Mouse (Mus musculus): ENCODE measurements around the gene Agap3.
A peak's percentile ranks its signal among the peaks of the same experiment; 100 is the strongest.

The Agap3 gene

DNA sequence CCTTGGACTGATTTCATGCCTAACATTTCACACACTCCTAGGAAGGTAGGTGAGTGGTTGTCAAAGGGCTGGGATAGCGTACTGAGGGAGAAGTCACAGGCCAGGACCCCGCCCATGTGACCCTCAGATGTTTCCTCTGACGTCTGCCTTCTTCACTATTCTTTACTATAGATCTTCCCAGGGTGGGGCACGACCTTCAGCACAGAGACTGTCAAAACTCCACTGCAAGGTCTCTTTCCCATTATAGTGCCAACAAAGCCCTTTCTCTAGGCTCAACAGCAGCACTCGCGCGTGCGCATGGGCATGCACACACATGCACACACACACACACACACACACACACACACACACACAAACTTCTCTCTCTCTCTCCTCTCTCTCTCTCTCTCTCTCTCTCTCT, 71.8 kb downstream of the Agap3 start:
- no peak for DNase-seq (ENCODE audit: low spot score)

DNA sequence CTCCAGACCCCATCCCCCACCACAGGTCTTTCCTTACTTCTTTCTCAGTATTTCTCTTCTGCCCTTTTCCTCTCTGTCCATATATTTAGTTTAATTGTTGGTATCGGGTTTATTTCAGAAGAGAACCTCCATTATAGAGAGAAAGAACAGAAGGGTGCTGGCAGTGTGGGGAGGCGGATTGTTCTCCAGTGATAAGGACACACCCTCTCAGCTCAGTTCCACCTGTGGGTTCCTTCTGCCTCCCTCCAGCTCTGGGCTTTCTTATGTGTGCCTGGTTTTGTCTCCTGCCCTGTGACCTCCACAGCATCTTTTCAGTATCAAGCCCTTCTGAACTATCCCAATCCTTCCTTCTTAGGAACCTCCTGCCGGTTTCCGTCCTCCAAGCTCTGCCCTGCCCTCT, 72.5 kb downstream of the Agap3 start:
- DNase-seq (ENCODE audit: low spot score), result no peak

DNA sequence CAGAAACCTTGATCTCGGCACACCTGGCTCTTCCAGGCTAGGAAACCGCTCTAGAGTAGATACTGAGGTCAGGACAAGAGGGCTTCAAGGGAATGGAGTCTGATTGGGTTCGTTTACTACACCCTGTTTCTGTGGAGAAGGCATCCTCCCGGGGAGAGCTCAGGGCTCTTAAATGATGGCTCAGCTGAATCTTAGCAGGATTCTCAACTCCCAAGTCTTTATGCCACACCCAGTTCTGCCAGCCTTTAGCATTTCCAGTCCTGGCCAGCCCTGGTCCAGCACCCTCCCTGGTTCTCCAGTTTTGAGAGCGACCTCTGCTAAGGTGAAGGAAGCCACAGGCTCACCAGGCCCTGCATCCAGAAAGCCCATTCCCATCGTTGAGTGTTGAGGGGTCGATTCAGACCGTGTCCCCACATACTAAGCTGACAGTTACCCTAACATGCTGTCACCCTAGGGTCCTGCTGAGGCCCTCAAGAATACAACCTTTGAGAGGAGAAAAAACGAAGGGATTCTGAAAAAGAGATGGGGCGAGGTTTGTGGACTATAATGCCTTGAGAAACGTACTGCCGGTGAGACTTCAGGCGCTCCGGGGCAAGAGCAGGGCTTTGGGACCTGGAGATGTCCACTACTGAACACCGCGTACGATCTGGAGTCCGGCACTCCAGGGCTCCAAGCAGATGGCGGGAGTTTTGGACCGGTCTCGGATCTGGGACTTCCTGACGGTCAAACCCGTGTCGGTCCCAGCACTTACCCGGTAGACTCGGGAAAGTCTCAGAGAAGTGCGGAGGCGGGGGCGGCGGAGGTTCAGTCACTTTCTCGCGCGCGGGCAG, 73.6 kb downstream of the Agap3 start:
- no peak for DNase-seq (ENCODE audit: low spot score)

DNA sequence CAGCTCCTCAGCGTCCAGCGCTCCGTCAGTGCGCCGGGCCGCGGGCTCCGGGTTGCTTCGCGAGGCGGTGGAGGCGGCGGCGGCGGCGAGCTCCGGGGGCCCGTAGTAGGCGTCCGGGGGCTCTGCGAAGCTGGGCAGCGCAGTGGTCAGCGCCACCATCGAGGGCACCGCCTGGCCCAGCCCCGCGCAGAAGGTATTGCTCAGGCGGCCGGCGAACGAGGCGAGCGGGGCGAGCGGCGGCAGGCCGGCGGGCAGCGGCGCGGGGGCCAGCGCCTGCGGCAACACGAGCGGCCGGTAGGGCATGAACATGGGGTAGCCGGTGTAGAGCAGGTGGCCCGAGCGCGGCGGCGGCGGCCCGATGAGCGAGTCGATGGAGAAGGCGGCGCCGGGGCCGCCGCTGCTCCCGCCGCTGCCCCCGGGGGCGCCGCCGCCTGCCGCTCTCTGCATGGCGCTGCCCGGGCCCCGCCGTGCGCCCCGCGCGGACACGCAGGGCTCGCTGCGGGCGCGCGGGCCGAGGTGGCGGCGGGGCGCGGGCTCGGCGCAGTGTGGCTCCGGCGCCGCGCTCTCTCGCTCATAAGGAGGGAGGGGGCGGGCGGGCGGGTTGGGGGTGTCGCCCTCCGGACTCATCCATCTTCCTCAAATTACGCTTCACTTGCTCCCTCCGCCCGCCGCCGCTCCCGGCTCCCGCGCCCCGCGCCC, 74.4 kb downstream of the Agap3 start:
- DNase-seq (ENCODE audit: low spot score), result no peak

DNA sequence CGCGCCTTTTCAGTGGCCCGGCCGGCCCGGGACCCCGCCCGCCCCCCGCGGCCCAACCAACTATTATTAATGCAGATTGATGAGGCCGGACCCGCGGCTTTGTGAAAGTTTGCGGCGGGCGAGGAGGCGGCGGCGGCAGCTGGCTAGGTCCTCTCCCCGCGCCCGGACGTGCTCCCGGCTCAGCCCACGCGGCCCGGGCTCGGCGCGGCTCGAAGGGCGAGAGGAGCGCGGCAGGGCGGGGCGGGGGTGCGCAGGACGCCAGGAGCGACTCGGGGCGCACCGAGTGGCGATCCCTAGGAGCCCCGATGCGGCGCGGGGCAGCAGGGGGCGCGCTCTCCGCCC, 74.9 kb downstream of the Agap3 start, which contains the start of gene Gbx1:
Gbx1 (minus strand) TSS at position 314 of the 342 bp plus-strand sequence.
- peak; percentile 40 for DNase-seq (ENCODE audit: low spot score)

DNA sequence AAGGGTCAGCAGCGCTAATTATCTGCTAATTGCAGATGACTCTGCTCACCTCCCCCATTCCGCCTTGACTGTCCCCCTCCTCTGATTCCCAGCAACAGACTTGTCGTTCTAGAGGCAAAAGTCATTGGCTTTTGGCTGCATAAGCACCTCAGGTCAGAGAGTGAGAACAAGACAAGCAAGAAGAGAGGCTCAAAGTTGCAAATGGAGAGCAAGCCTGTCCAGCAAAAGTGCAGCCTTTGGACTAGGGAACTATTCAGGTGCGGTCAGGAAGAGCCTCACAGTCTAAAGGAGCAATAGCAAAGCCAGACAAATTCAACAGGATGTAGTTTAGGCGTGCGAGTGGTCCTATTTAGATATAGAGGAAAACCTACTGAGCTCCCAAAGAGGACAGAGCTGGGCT, 75.8 kb downstream of the Agap3 start:
- DNase-seq (ENCODE audit: low spot score), result no peak

DNA sequence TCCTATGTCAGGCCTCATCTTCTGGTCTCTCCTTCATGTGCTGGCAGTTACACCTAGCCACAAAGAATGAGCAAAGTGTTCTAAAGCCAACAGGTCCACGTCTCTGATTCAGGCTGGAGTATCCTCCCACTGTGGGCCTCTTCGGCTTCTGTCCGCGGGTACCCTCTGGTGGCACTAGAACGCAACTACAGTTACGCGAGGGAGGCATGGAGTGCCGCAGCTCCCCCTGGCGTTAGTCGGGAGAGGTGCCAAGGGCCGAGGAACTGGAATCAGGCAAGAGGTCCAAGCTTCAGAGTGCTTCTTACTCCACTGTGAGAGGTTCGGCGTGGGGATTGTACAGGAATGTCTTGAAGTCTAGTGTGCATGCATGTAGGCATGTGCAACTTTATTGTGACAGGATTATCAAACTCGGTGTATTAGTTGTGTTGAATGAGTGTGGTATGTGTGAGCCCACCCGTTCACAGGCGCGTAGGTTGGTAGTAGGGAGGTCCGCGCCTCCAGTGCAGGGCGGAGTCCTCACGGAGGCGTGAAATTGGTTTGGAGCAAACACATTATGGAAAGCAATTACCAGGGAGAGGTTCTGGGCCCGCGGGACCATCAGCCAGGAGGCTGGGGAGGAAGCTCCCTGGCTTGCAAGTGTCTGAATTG, 78.2 kb downstream of the Agap3 start:
- DNase-seq (ENCODE audit: low spot score), result peak; percentile 91

DNA sequence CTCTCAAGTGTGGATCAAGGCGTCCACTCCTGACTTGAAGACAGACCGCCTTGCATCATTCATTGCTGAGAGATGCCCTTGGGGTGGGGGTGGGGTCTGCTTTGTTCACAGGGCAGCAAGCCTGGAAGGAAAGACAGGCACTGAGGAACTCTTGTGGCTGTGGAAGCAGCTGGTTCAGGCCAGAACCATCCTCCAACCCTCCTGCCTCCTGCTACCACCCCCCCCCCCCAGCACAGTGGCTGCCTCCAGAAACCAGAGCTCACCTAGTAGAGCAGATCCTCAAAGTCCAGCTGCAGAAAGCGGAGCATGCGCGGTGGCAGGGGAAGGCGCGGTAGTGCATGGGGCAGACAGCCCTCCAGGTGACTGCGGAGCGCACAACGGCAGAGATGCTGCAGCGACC, 81.4 kb downstream of the Agap3 start:
- DNase-seq (ENCODE audit: low spot score), result no peak

DNA sequence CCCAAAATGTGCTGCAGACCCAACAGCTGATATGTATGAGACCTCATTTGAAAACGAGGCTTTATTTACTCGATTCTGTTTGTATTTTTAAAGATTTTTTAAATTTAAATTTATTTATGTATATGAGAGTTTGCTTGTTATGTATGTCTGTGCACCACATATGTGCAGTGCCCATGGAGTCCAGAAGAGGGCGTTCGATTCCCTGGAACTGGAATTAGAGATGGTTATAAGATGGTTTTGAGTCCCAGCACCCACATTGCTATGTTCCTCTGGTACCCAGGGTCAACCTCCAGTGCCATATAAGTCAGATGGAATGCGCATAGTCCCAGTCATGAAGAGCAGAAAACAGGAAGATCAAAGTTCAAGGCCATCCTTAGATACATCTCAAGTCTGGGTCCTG, 82.3 kb downstream of the Agap3 start:
- no peak for DNase-seq (ENCODE audit: low spot score)

DNA sequence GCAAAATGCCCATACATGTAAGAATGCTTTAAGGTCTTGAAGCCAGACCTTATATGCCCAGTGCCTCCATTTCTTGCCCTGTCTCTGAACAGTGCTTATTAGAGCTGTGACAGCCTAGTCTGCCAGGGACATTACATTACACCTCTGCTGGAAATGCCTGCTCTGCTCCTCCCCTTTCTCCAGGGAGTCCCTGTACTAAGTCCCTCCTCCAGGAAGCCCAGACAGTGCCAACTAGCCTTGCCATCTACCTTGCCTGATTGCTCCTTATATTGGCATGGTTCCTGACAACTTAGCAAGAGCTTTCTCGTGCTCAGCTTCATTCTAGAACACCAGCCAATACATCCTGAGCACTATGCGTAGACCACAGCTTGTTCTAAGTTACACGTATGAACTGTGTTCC, 83.8 kb downstream of the Agap3 start:
- DNase-seq (ENCODE audit: low spot score), result no peak

DNA sequence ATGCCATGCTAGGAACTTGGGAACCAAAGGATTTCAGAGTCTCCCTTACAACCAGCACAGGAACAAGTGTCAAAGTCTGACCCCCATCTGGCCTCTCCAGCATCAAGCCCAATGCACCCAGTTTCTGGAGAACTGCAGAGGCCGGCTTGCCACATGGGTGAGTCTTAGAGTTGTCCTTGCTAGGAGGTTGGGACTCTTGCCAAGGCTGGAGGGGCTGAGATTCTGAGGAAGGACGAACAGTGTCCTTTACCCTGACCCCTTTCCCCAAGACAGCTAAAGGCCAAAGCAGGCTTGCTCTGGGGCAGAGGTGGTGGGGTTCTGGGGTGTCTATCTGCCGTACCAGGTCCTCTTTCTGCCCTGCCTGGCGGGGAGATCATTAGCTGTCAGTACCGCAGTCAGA, 84.5 kb downstream of the Agap3 start:
- DNase-seq (ENCODE audit: low spot score), result peak; percentile 41

DNA sequence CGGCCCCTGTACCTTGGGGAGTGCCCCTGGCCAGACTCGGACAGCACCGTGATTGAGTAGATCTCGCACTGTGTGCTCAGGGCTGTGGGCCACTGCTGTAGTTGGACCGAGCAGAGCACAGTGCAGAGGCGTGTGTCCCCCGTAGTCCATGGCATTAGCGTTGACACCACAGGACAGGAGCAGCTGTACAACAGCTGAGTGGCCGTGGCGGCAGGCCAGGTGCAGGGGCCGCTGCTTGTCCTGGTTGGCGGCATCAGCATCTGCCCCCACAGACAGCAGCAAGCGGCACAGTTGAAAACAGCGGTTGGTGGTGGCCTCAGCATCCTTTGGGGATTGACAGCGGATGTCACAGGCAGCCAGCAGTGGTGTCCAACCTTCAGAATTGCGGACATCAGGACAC, 85.6 kb downstream of the Agap3 start:
- DNase-seq (ENCODE audit: low spot score), result no peak

DNA sequence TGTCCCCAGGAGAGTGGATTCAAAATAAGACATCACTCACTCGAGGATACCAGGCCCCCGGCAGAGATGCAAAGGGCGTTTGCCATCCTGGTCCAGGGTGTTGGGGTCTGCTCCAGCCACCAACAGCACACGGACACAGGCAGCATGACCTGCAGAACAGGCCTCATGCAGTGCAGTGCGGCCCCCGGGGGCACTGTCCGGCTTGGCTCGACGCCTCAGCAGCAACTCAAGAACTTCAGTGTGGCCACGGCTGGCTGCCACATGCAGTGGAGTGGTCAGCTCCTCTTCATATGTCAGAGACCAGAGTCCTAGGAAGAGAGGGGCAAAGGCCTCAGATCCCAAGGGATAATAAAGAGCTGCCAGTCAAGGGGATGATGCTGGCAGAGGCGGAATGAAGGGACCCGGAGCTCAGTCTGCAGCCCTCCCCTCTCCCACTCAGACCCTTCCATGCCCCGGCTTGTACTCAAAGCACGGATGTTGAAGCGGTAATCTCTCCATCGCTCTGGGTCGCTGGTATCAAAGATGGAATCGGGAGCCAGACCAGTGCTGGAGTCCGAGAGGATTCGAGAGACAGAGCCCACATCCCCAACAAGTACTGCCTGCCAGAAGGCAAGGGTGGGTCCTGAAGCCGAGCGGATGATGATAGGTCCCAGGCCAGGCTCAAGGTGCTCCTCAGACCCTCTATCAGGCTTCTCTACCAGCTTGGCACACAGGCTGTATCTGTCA, 87.8 kb downstream of the Agap3 start:
- no peak for DNase-seq (ENCODE audit: low spot score)

DNA sequence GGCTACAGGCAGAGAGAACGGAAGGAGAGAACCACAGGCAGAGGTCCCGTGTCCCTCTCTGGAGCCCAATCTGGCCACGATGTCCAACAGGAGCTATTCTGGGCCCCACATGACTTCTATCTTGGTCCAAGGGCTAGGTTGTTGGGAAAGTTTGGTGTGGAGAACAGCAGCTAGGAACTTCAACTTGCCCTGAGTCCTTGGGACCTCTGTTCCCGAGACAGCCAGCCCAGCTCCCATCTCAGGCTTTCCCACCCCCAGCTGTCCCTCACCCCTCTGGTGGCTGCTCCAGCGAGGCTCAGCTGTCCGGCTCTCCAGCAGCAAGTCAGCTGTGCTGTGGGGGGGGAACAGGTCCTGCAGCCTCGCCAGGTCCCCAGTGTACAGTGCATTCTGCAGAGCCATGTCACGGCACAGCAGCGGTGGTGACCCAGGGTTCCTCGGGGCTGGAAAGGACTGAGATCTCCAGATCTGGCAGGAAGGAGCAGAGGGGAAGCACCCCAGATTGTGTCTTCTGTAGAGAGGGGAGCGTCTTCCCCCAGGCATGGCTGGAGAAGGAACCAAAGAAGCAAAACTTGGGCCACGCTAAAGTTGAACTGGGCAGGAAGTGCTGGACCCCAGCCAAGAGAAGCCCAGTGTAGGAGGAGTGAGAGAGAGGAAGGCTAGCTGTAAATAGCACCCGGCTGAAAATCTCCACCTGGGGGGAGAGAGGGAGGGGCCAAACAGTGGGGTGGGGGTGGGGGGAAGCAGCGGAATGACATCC, 88.6 kb downstream of the Agap3 start, which contains the start of gene Asb10:
Asb10 (minus strand) TSS at position 592 of the 757 bp plus-strand sequence.
- peak; percentile 53 for DNase-seq (ENCODE audit: low spot score)

DNA sequence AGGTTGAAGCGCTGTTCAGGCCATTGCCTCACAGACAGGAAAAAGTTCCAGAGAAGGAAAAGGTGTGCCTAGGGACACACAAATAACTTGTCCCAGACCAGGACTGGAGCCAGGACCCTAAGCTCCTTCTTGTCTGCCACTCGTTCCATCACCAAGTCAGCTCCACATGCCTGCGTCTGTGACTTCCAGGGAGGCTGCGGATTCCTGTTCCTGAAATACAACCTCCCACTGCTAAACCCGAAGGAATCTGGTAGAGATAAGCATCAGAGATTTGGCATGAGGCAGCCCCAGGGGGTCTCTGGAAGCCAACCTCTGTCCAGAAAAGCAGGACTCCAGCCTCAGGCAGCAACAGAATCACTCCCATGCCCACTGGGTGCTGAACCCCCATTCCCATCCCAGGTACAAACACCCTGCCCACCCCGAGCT, 89.2 kb downstream of the Agap3 start:
- DNase-seq (ENCODE audit: low spot score), result no peak

DNA sequence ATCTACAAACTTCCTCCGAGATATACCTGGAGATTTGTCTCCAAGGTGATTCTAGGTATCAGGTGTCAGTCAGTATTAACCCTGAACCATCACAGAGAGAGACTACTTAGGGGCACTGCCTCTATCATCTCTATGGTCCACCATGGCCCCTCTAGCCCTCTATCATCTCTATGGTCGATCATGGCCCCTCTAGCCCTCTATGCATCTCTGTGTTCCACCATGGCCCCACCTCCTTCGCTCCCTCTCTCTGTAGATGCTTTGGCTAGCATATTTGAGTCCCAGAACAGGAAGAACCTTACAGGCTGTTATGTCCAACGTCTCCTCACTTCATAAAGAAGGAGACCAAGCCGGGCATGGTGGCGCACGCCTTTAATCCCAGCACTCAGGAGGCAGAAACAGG, 90.7 kb downstream of the Agap3 start:
- DNase-seq (ENCODE audit: low spot score), result no peak

DNA sequence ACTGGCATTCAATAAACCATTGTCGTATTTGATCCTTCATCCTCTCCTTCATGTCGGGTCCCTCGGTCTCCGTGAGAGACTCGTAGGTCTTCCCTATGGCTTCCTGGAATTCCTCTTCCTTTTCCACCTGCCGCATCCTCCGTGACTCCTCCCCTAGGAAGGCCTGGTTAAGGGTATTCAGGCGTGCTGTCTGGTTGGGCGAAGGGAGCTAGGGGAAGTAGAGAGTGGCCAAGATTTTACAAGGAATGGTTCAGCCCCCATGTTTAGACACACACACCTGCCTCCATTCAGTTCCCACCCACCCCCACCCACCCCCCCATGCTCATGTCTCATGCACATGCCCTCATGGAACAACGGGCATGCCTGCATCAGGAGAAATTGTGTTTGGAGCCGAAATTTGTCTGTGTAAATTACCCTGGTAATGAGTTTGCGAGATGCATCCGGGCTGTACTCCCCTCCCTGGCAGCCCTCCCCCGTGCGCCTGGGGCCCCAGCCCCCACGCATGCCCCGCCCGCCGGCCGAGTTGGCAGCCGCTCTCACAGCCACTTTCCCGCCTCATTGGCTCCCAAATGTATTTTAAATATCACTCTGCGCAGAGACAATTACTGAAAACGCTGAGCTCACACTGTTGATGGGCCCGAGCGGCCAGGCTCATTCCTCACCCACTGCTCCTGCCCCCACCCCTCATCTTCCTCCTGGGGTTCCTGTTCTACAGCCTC, 98.8 kb downstream of the Agap3 start:
- DNase-seq (ENCODE audit: low spot score), result peak; percentile 69

DNA sequence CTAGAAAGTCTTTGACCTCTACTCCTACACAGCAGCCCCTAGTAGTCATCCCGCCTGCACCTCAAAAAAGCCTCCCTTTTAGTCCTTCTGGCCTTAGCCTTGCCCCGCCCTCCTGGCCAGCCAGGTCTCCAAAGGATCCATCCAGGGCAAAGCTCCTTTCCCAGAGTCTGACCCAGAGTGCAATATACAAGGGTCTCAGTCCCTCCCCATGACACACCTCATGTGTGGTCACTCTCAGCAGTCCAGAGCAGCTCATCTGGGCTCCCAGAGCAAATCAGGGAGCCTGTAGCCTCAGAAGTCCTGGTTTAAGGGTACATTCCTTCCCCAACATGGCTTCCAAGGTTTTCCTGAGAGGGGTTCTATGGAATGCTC, 99.3 kb downstream of the Agap3 start:
- no peak for DNase-seq (ENCODE audit: low spot score)
